Mouse (Mus musculus) hindbrain, postnatal 0 days (tissue): ENCODE data around the gene Gnaq. TPM values are rescaled to one million over a fixed set of nuclear protein-coding genes. Genes with fewer than 3 reads are reported as not detected.

ENCODE experiments used
- ATAC-seq: fragments of 200-750 bp; cut with Nextera tagmentation; 2 replicates; pipeline ENCODE4 v1.8.0; 2017; ENCODE audit warnings: mild to moderate bottlenecking, moderate TSS enrichment, moderate library complexity
- DNase-seq: peaks from one replicate; pipeline ENCODE4 v3.0.0-alpha.2; 2015; ENCODE audit warnings: low spot score
- H3K27ac ChIP-seq: fragments of 300-500 bp; sonication (generic); 2 replicates; pipeline ENCODE4 v1.5.1; 2014; ENCODE audit warnings: mild to moderate bottlenecking
- H3K27me3 ChIP-seq: fragments of 300-500 bp; sonication (generic); 2 replicates; pipeline ENCODE4 v1.6.1; 2014; ENCODE audit warnings: low read length, mixed read lengths; ENCODE audit not compliant: insufficient read depth
- H3K36me3 ChIP-seq: fragments of 300-500 bp; sonication (generic); 2 replicates; pipeline ENCODE4 v1.6.1; 2014; ENCODE audit warnings: low read length, mixed read lengths; ENCODE audit not compliant: insufficient read depth
- H3K4me1 ChIP-seq: fragments of 300-500 bp; sonication (generic); 2 replicates; pipeline ENCODE4 v1.6.1; 2014; ENCODE audit warnings: antibody characterized with exemption, low read length, mixed read lengths; ENCODE audit not compliant: insufficient read depth
- H3K4me2 ChIP-seq: fragments of 300-500 bp; sonication (generic); 2 replicates; pipeline ENCODE4 v1.6.1; 2014; ENCODE audit warnings: low read depth, mild to moderate bottlenecking, low read length, moderate library complexity, mixed read lengths
- H3K4me3 ChIP-seq: fragments of 300-500 bp; sonication (generic); 2 replicates; pipeline ENCODE4 v1.5.1; 2014; ENCODE audit warnings: low read length
- H3K9ac ChIP-seq: fragments of 300-500 bp; sonication (generic); replicated peaks from 2 replicates; pipeline ENCODE4 v1.6.1; 2014; ENCODE audit warnings: mild to moderate bottlenecking, low read length, moderate library complexity, mixed read lengths
- H3K9me3 ChIP-seq: fragments of 300-500 bp; sonication (generic); 2 replicates; pipeline ENCODE4 v1.6.1; 2016; ENCODE audit warnings: low read length, mixed read lengths
- CTCF ChIP-seq: IDR thresholded peaks from 2 replicates; pipeline ENCODE4 v1.5.1; 2016; ENCODE audit warnings: antibody characterized with exemption, control low read depth, low read depth
- WGBS: fragments of 180-500 bp; shearing (Covaris S2); extraction: QIAGEN DNeasy Blood & Tissue Kit; methylation state at CpG from one replicate; pipeline ENCODE4 v1.1.7; 2014; 5-methylcytosine and 5-hydroxymethylcytosine counted together
- polyA plus RNA-seq: library from polyadenylated mRNA; unstranded; fragments of >200 nt; fragmentation: Nextera tagmentation; extraction: Ambion mirVana; gene quantifications from 2 replicates; pipeline ENCODE4 v1.2.1, GENCODE M21; 2015
- total RNA-seq: library from RNA; depleted of rRNA; stranded (reverse); fragments of >200 nt; gene quantifications from 2 replicates; pipeline ENCODE4 v1.2.3, GENCODE M21; 2014

Gene Gnaq
- total and polyA plus RNA-seq, 2 experiments from 2014 or later: 85.7 to 101 TPM

DNA sequence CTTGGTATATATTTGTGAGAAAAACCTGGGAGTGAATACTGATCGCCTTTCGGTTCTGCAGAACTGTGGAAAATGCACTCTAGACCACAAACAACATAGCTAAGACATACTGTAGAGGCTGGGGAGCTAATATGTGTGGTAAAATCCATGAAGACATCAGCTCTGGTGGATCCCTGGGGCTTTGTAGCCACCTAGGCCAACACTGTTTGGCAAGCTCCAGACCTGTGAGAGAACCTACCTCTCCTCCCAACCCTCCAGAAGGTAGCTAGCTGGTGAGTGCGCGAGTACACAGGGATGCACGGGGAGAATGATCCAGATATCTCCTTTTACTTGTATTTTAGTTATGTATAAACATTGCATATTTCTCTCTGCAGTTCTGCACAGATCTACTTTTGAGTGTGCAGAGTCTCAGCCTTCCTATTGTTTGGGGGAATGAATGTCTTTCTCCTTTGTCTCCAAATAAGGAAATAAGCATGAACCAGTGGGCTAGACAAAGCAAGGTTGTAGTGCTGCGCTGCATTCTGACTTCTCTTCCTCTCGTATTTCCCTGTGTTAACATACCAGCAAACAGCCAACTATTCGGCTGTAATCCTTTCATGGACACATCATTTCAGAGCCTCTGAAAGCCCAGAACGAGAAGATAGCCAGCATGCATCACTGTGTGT is 205.4 kb downstream of the Gnaq start:
- ATAC-seq: no peak
- H3K4me3 ChIP-seq: no peak overlapping the region

DNA sequence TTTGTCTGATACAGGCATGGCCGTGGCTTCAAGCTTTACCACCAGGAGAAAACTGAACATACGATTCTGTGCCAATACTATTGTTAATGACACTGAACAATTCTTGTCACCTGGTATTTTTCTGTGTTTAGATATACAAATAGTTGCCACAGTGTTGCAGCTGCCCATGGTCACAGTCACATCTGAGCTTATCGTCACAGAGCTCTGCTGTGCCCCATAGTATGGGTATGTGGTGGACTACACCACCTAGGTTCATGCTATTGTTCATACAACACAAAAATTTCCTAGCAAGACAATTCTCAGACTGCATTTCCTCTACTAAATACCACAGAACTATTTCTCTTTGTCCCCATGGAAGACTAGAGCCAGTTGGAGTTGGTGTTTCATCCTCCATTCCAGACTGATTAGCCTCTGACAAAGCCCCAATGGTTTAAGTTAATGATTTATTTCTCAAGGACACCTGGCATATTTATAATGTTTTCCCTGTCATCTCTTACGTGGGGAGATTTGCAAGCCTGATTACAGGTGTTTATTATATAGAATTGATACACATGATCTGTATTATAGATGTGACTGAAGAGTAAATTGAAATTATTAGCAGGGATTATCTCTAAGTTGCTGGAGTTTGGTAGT is 207.4 kb downstream of the Gnaq start:
- no peak overlapping the region for H3K27ac ChIP-seq

More for the DNA sequence above, 205.4 kb downstream of the Gnaq start:
- Histone ChIP-seq H3K9ac (no peak overlapping the region), H3K9me3 (no peaks in the 10 kb centered on the region), H3K36me3 (peaks cover 22% of the 10 kb centered on the region), H3K27ac (no peak overlapping the region), H3K4me1 (no peaks in the 10 kb centered on the region), H3K4me2 (no peak overlapping the region), H3K27me3 (no peaks in the 10 kb centered on the region)
- no peak for TF ChIP-seq CTCF
- 83% methylated on average over 9 of the region's 9 CpGs for WGBS
- no peak for DNase-seq

DNA sequence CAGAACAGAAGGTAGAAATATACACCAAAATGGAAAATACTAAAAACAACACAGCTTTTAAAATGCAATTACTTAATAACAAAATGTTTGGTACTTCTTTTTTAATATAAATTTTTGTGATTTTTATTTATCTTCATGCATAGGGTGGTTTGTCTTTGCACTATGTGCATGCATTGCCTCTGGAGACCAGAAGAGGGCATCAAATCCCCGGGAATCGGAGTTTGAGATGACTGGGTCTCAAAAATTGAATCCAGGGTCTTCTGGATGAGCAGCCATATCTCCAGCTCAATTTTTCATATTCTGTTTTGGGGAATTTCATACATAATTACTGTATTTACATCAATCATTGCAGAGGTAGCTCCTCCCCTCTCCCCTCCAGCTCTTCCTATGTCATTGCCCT is 210.1 kb downstream of the Gnaq start:
- Histone ChIP-seq H3K9me3 (no peaks in the 10 kb centered on the region), H3K27ac (no peak overlapping the region), H3K4me2 (no peak overlapping the region), H3K9ac (no peak overlapping the region), H3K27me3 (no peaks in the 10 kb centered on the region), H3K4me1 (no peaks in the 10 kb centered on the region), H3K36me3 (no peaks in the 10 kb centered on the region), H3K4me3 (no peak overlapping the region)
- 46% methylated on average over 2 of the region's 2 CpGs for WGBS
- peak; percentile 22; the same call in 1 of the 2 replicates for ATAC-seq
- peak; percentile 59 for TF ChIP-seq CTCF
- DNase-seq: peak; percentile 42

More for the DNA sequence above, 207.4 kb downstream of the Gnaq start:
- no peak overlapping the region for H3K9ac ChIP-seq
- no peak for ATAC-seq
- H3K4me1 ChIP-seq: no peaks in the 10 kb centered on the region
- H3K9me3 ChIP-seq: no peaks in the 10 kb centered on the region
- H3K27me3 ChIP-seq: no peaks in the 10 kb centered on the region
- WGBS: 84% methylated on average over 4 of the region's 4 CpGs
- no peak for DNase-seq
- H3K36me3 ChIP-seq: peaks cover 9% of the 10 kb centered on the region; the same call in 1 of the 2 replicates
- no peak overlapping the region for H3K4me3 ChIP-seq
- no peak overlapping the region for H3K4me2 ChIP-seq
- no peak for TF ChIP-seq CTCF

DNA sequence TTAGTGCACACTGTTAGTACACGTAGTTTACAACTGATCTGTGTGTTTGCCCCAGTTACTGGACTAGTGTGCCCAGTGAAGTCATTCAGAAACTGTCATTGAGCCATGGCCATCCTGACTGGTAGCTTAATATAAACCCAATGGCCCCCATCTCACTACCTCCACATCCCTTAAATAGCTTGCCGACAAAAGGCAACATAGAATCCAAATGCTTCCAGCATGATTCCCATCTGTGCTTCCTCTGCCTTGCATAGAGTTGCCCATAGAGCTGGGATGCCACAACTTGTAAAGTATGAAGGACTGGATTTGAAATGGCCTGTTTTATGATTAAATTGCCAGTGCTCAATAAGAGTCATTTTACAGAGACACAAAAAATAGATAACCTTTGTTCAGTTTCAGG is 212.9 kb downstream of the Gnaq start:
- Histone ChIP-seq H3K4me1 (no peaks in the 10 kb centered on the region), H3K27me3 (no peaks in the 10 kb centered on the region), H3K4me3 (no peak overlapping the region), H3K36me3 (no peaks in the 10 kb centered on the region), H3K27ac (no peak overlapping the region), H3K4me2 (no peak overlapping the region), H3K9ac (no peak overlapping the region), H3K9me3 (no peaks in the 10 kb centered on the region)
- 94% methylated on average over 2 of the region's 2 CpGs for WGBS
- no peak for ATAC-seq
- DNase-seq: no peak
- TF ChIP-seq CTCF: no peak

DNA sequence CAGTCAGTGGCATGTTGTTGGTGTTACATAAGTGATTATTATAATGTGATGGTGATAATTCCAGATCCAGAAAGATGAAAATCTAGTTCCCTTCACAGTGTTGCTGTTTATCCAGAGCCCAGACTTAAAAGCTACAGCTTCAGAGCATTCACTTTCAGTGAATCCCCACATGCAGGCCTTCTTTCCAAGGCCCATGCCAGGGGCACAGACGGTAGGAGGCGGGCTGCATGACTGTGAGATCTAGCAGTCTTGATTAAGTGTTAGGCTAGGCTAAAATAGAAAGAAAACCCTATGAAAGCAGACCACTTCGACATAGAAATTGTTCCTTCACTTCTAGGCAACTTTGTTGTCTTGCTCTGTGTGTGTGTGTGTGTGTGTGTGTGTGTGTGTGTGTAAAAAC is 214.4 kb downstream of the Gnaq start:
- 88% methylated on average over 3 of the region's 3 CpGs for WGBS

DNA sequence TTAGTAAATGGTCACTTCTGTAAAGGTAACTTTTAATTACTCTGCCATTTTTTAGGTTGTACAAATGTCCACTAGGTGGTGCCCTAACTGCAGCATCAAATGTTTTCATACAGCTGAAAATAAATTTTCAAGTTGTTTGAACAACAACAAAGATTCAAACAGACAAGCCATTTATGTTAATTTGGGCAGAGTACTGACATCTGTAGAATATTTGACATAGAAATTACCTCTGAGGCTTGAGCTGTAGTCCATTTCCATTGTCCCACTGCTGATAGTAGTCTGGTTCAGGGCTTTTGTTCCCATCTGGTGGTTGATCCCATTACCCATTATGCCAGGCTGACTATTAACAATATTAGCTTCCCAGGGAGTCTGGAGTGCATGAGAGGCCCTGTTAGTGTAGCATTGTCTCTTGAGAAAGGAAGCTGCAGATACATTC is 221.1 kb downstream of the Gnaq start:
- TF ChIP-seq CTCF: peak; percentile 70
- H3K36me3 ChIP-seq: no peaks in the 10 kb centered on the region
- H3K9me3 ChIP-seq: no peaks in the 10 kb centered on the region
- H3K4me3 ChIP-seq: no peak overlapping the region
- no peaks in the 10 kb centered on the region for H3K27me3 ChIP-seq
- no peak overlapping the region for H3K9ac ChIP-seq
- no peak overlapping the region for H3K4me2 ChIP-seq
- DNase-seq (peak; percentile 72), ATAC-seq (no peak)
- H3K27ac ChIP-seq: no peak overlapping the region
- no peaks in the 10 kb centered on the region for H3K4me1 ChIP-seq

More for the DNA sequence above, 214.4 kb downstream of the Gnaq start:
- Histone ChIP-seq H3K4me2 (no peak overlapping the region), H3K27me3 (no peaks in the 10 kb centered on the region), H3K36me3 (no peaks in the 10 kb centered on the region), H3K27ac (no peak overlapping the region), H3K9ac (no peak overlapping the region), H3K9me3 (no peaks in the 10 kb centered on the region), H3K4me1 (no peaks in the 10 kb centered on the region), H3K4me3 (no peak overlapping the region)
- no peak for DNase-seq
- no peak for TF ChIP-seq CTCF
- no peak for ATAC-seq

DNA sequence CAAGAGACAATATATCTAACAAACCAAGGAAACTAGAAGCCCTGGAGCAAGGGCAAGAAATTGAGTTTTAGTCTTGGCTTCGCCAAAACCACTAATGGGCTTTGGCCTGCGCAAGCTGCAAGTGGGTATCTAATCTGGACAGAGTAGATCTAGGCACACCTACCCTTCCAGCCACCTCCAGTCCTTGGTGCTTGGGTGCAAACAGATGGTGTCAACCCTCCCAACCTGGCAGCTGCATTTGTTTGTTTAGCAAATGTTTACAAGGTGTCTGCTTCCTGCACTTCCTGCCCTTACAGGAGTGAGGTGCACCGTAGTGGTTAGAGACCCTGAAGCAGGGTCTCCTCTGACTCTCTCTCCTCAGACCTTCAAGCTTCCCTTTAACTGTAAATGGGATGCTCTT is 225.5 kb downstream of the Gnaq start:
- Histone ChIP-seq H3K4me2 (no peak overlapping the region), H3K27me3 (no peaks in the 10 kb centered on the region), H3K27ac (no peak overlapping the region), H3K9ac (no peak overlapping the region), H3K4me1 (no peaks in the 10 kb centered on the region), H3K36me3 (no peaks in the 10 kb centered on the region), H3K4me3 (no peak overlapping the region), H3K9me3 (no peaks in the 10 kb centered on the region)
- 88% methylated on average over 3 of the region's 3 CpGs for WGBS
- DNase-seq (no peak), ATAC-seq (no peak)
- no peak for TF ChIP-seq CTCF
